Mouse (Mus musculus): ENCODE measurements at regions not wholly inside any gene's neighbourhood (a gene's known extent, or its start where the extent isn't known, plus 50 kb on each side); places are given as distances from the start of the nearest gene placed in this dataset.

DNA sequence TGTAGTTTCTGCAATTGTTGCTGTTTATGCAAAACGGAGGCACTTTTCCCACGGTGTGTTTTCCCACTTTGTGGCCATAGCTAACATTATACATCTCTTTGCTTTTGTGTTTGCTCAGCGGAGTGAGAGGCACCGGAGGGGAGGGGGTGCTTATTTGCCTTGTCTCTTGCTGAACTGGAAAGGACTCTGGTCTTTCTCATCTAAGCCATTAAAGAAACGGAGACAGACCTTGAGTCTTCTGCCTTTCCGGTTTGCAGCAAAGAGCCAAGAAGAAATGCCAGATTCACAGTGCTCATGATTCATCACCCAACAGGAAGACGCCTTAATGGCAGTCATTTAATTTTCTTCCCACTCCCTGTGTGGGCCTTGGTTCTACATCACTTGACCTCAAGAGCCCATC, 80.4 kb upstream of the Fam13c start:
- DNase-seq (ENCODE audit: low read depth, low spot score), result no peak
- Histone ChIP-seq H3K27ac (ENCODE audit: control insufficient read depth, low read depth, low read length) (no peak overlapping the region), H3K79me2 (ENCODE audit: control insufficient read depth, insufficient read depth, low read length, poor library complexity) (no peaks in the 10 kb centered on the region), H3K27me3 (ENCODE audit: control insufficient read depth in 1 of 2, insufficient read depth in 2 of 2, low read length in 2 of 2) (no peaks in the 10 kb centered on the region), H3K36me3 (ENCODE audit: control insufficient read depth in 1 of 2, insufficient read depth in 2 of 2, low read length in 2 of 2) (no peaks in the 10 kb centered on the region), H3K9me3 (replicated peaks; ENCODE audit: insufficient read depth, low read length) (no peaks in the 10 kb centered on the region; the same call in 1 of the 2 replicates), H3K9ac (ENCODE audit: control insufficient read depth, low read depth, low read length, poor library complexity, severe bottlenecking) (no peak overlapping the region), H3K4me1 (ENCODE audit: control insufficient read depth in 1 of 2, insufficient read depth in 2 of 2, low read length in 2 of 2) (no peaks in the 10 kb centered on the region), H3K4me3 (ENCODE audit: control insufficient read depth in 1 of 2, insufficient read depth in 1 of 2, low read depth in 2 of 2, low read length in 2 of 2) (no peak overlapping the region)
- no peak for TF ChIP-seq ZC3H11A (IDR thresholded peaks at IDR 0.05; ENCODE audit: low read depth, low read length)
- no peak for TF ChIP-seq BHLHE40 (IDR thresholded peaks at IDR 0.05; ENCODE audit: borderline replicate concordance, low read depth, low read length)
- no peak for TF ChIP-seq RAD21 (IDR thresholded peaks at IDR 0.05; ENCODE audit: low read depth, low read length)
- TF ChIP-seq ETS1 (IDR thresholded peaks at IDR 0.05; ENCODE audit: low read depth, low read length), result no peak
- no peak for TF ChIP-seq MYC (IDR thresholded peaks at IDR 0.05; ENCODE audit: low read depth, low read length)
- TF ChIP-seq MEF2A (IDR thresholded peaks at IDR 0.05; ENCODE audit: extremely low read depth, insufficient replicate concordance, low read depth, low read length, poor library complexity, severe bottlenecking), result no peak
- TF ChIP-seq TAL1 (IDR thresholded peaks at IDR 0.05; ENCODE audit: low read length), result no peak
- TF ChIP-seq EP300 (IDR thresholded peaks at IDR 0.05; ENCODE audit: low read depth in 1 of 2, low read length in 2 of 2), result no peak
- no peak for TF ChIP-seq POLR2AphosphoS5 (IDR thresholded peaks at IDR 0.05; ENCODE audit: borderline replicate concordance, low read depth, low read length)
- TF ChIP-seq CHD2 (IDR thresholded peaks at IDR 0.05; ENCODE audit: low read length), result no peak
- no peak for TF ChIP-seq POLR2AphosphoS2 (IDR thresholded peaks at IDR 0.05; ENCODE audit: low read length)
- TF ChIP-seq E2F4 (IDR thresholded peaks at IDR 0.05; ENCODE audit: borderline replicate concordance, low read depth, low read length), result no peak
- TF ChIP-seq ZMIZ1 (IDR thresholded peaks at IDR 0.05; ENCODE audit: low read depth, low read length), result no peak
- TF ChIP-seq GATA1 (IDR thresholded peaks at IDR 0.05; ENCODE audit: low read depth, low read length), result no peak
- TF ChIP-seq SIN3A (IDR thresholded peaks at IDR 0.05; ENCODE audit: low read length), result no peak
- no peak for TF ChIP-seq ZKSCAN1 (IDR thresholded peaks at IDR 0.05; ENCODE audit: low read depth, low read length)
- no peak for TF ChIP-seq POLR2A (IDR thresholded peaks at IDR 0.05; ENCODE audit: control insufficient read depth in 1 of 2, insufficient read depth in 1 of 2, low read depth in 1 of 2, low read length in 2 of 2, poor library complexity in 1 of 2)
- TF ChIP-seq USF1 (IDR thresholded peaks at IDR 0.05; ENCODE audit: low read depth, low read length), result no peak
- no peak for TF ChIP-seq ZNF384 (IDR thresholded peaks at IDR 0.05; ENCODE audit: low read depth, low read length)

- Histone ChIP-seq H3K9me3 (replicated peaks; ENCODE audit: insufficient read depth, low read length) (no peaks in the 10 kb centered on the region; the same call in 1 of the 2 replicates), H3K9ac (ENCODE audit: control insufficient read depth, low read depth, low read length, poor library complexity, severe bottlenecking) (no peak overlapping the region), H3K79me2 (ENCODE audit: control insufficient read depth, insufficient read depth, low read length, poor library complexity) (no peaks in the 10 kb centered on the region), H3K27ac (ENCODE audit: control insufficient read depth, low read depth, low read length) (no peak overlapping the region), H3K36me3 (ENCODE audit: control insufficient read depth in 1 of 2, insufficient read depth in 2 of 2, low read length in 2 of 2) (no peaks in the 10 kb centered on the region), H3K4me1 (ENCODE audit: control insufficient read depth in 1 of 2, insufficient read depth in 2 of 2, low read length in 2 of 2) (no peaks in the 10 kb centered on the region), H3K4me3 (ENCODE audit: control insufficient read depth in 1 of 2, insufficient read depth in 1 of 2, low read depth in 2 of 2, low read length in 2 of 2) (no peak overlapping the region), H3K27me3 (ENCODE audit: control insufficient read depth in 1 of 2, insufficient read depth in 2 of 2, low read length in 2 of 2) (no peaks in the 10 kb centered on the region)
- DNase-seq (ENCODE audit: low read depth, low spot score), result no peak
- TF ChIP-seq BHLHE40 (IDR thresholded peaks at IDR 0.05; ENCODE audit: borderline replicate concordance, low read depth, low read length) (no peak), SMC3 (IDR thresholded peaks at IDR 0.05; ENCODE audit: low read depth, low read length) (0 out of 2 replicates have a peak, but pooled peaks have one; percentile 8), ZKSCAN1 (IDR thresholded peaks at IDR 0.05; ENCODE audit: low read depth, low read length) (no peak), CTCF (IDR thresholded peaks at IDR 0.05 in 2 of 3, conservative IDR thresholded peaks at IDR 0.05 in 1 of 3; ENCODE audit: control insufficient read depth in 1 of 3, insufficient read depth in 1 of 3, low read depth in 2 of 3, low read length in 3 of 3, poor library complexity in 1 of 3, severe bottlenecking in 1 of 3) (peak; percentile 9 to 22 (median 13); a peak in 3 of 6 replicates)
Measured at GRCm38 (mm10) chr10:70363054-70363453, 77.2 kb upstream of the Fam13c start.

Data from MEL (cell line).